8 mouse cellular contexts compared by ENCODE assay signal in the genomic region with DNA sequence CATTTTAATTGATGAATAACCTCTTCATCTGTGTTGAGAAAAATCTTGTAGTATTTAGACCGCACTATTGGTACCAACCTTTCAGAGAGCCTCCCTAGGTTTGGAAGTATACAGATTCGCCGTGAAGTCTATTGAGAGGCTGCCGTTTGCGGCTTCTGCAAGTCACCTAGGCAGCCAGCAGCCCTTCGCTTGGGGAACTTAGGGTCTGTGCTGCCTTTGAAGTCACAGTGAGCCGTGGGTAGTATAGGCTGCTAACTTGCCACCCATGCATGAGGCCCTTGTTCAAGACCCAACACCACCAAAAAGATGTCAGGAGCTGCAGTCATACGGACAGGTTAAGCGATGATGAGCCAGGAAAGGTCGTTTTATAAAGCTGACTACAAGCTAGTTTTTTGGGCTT. TPM values are rescaled to one million over a fixed set of nuclear protein-coding genes. Genes with fewer than 3 reads are reported as not detected.
A peak's percentile ranks its signal among the peaks of the same experiment; 100 is the strongest.
DNase-seq lines count a peak whose midpoint lies in the region; ATAC-seq and TF ChIP-seq lines count a peak whose summit lies in the region.

No protein-coding gene starts in this region.

- WGBS in kidney, adult 2 months = 81% methylated on average over 10 of the region's 10 CpGs
- WGBS in hindbrain, embryonic 15.5 days = 85% methylated on average over 10 of the region's 10 CpGs
- WGBS in midbrain, postnatal 0 days = 83% methylated on average over 10 of the region's 10 CpGs

- H3K27me3 ChIP-seq in kidney, adult 2 months (replicated peaks; ENCODE audit: control insufficient read depth, insufficient read depth, low read length) = no peaks in the 10 kb centered on the region
- no peaks in the 10 kb centered on the region for H3K27me3 ChIP-seq in hindbrain, embryonic 15.5 days
- no peaks in the 10 kb centered on the region for H3K27me3 ChIP-seq in midbrain, postnatal 0 days (ENCODE audit: insufficient read depth, low read length)

- H3K9ac ChIP-seq in hindbrain, embryonic 15.5 days = 0 out of 2 replicates have a peak overlapping the region, but pooled peaks have one; percentile 12
- no peak overlapping the region for H3K9ac ChIP-seq in midbrain, postnatal 0 days (replicated peaks; ENCODE audit: low read length, poor library complexity, severe bottlenecking)

- no peak for ATAC-seq in hindbrain, embryonic 15.5 days (ENCODE audit: low FRiP score, low read depth)
- ATAC-seq in midbrain, postnatal 0 days (ENCODE audit: low FRiP score) = no peak

- no peaks in the 10 kb centered on the region for H3K36me3 ChIP-seq in kidney, adult 2 months (ENCODE audit: control insufficient read depth, insufficient read depth, low read length)
- H3K36me3 ChIP-seq in hindbrain, embryonic 15.5 days = 0 out of 2 replicates have a peak, but pooled peaks cover 2% of the 10 kb centered on the region
- no peaks in the 10 kb centered on the region for H3K36me3 ChIP-seq in midbrain, postnatal 0 days (ENCODE audit: insufficient read depth, low read length)

- no peak for TF ChIP-seq POLR2A in kidney, adult 2 months (IDR thresholded peaks at IDR 0.05; ENCODE audit: low read depth, low read length)
- TF ChIP-seq POLR2A in cortical plate, adult 2 months (IDR thresholded peaks at IDR 0.05; ENCODE audit: extremely low read depth, insufficient read depth, low read length) = no peak

- no peaks in the 10 kb centered on the region for H3K9me3 ChIP-seq in hindbrain, embryonic 15.5 days
- H3K9me3 ChIP-seq in midbrain, postnatal 0 days (ENCODE audit: low read length) = no peaks in the 10 kb centered on the region

- no peak for DNase-seq in kidney, adult 2 months
- no peak for DNase-seq in kidney, postnatal 36 days
- DNase-seq in midbrain, postnatal 0 days (ENCODE audit: low spot score) = no peak
- DNase-seq in frontal cortex, postnatal 25 days (ENCODE audit: low spot score in 2 of 2) = no peak
- no peak for DNase-seq in embryo, embryonic 10.5 days (ENCODE audit: low spot score)
- DNase-seq in cerebellum, adult 11-12 months = no peak

- H3K4me1 ChIP-seq in kidney, adult 2 months (ENCODE audit: control insufficient read depth, insufficient read depth, low read length) = peaks cover 20% of the 10 kb centered on the region
- peaks cover 11% of the 10 kb centered on the region for H3K4me1 ChIP-seq in cortical plate, adult 2 months (ENCODE audit: control insufficient read depth, insufficient read depth, low read length)
- peaks cover 16% of the 10 kb centered on the region for H3K4me1 ChIP-seq in hindbrain, embryonic 15.5 days (replicated peaks)
- peaks cover 3% of the 10 kb centered on the region; the same call in 1 of the 2 replicates for H3K4me1 ChIP-seq in midbrain, postnatal 0 days (ENCODE audit: insufficient read depth, low read length)

- H3K4me3 ChIP-seq in kidney, adult 2 months (ENCODE audit: insufficient read depth, low read depth, low read length) = peak overlapping the region; percentile 23
- H3K4me3 ChIP-seq in cortical plate, adult 2 months (ENCODE audit: insufficient read depth, low read length) = peak overlapping the region; percentile 90; the same call in 1 of the 2 replicates
- 0 out of 2 replicates have a peak overlapping the region, but pooled peaks have one; percentile 8 for H3K4me3 ChIP-seq in hindbrain, embryonic 15.5 days
- no peak overlapping the region for H3K4me3 ChIP-seq in midbrain, postnatal 0 days (ENCODE audit: low read depth, low read length)

- no peak for TF ChIP-seq CTCF in kidney, adult 2 months (conservative IDR thresholded peaks at IDR 0.05; ENCODE audit: insufficient read depth, insufficient read length, low read depth, low read length)
- TF ChIP-seq CTCF in cortical plate, adult 2 months (IDR thresholded peaks at IDR 0.05; ENCODE audit: extremely low read depth, insufficient read depth, low read length) = no peak
- TF ChIP-seq CTCF in midbrain, postnatal 0 days (IDR thresholded peaks at IDR 0.05) = no peak

- peak overlapping the region; percentile 90 for H3K4me2 ChIP-seq in hindbrain, embryonic 15.5 days
- peak overlapping the region; percentile 93; the same call in 1 of the 2 replicates for H3K4me2 ChIP-seq in midbrain, postnatal 0 days (ENCODE audit: low read depth, low read length, poor library complexity, severe bottlenecking)

- peak overlapping the region; percentile 96; the same call in 1 of the 2 replicates for H3K27ac ChIP-seq in kidney, adult 2 months (ENCODE audit: insufficient read depth, low read depth, low read length)
- no peak overlapping the region for H3K27ac ChIP-seq in cortical plate, adult 2 months (ENCODE audit: insufficient read depth, low read length)
- H3K27ac ChIP-seq in hindbrain, embryonic 15.5 days (replicated peaks) = no peak overlapping the region
- no peak overlapping the region for H3K27ac ChIP-seq in midbrain, postnatal 0 days (ENCODE audit: low read depth, low read length)

RNA-seq across cellular contexts. Expression of a gene that starts 2.0 kb away (rescaled TPM):
- 28.8 and 31.7 TPM in 2 replicates for polyA plus RNA-seq in kidney, adult 2 months (2012; rRNA removed)
- polyA plus RNA-seq in cortical plate, adult 2 months (2012; rRNA removed) = 25.0 and 27.9 TPM in 2 replicates
- 8.1 and 8.2 TPM in 2 replicates for polyA plus RNA-seq in hindbrain, embryonic 15.5 days (2015; fragmentation: Nextera tagmentation; extraction: Ambion mirVana)
- 19.3 and 22.7 TPM in 2 replicates for total RNA-seq in midbrain, postnatal 0 days (2014; rRNA removed)
- polyA plus RNA-seq in midbrain, postnatal 0 days (2015; fragmentation: Nextera tagmentation; extraction: Ambion mirVana) = 5.6 and 6.7 TPM in 2 replicates

RNA-seq across cellular contexts. Expression of a gene that starts 21.9 kb away (rescaled TPM):
- 18.2 and 23.2 TPM in 2 replicates for polyA plus RNA-seq in kidney, adult 2 months (2012; rRNA removed)
- 28.0 and 29.4 TPM in 2 replicates for polyA plus RNA-seq in cortical plate, adult 2 months (2012; rRNA removed)
- polyA plus RNA-seq in hindbrain, embryonic 15.5 days (2015; fragmentation: Nextera tagmentation; extraction: Ambion mirVana) = 5.1 and 5.3 TPM in 2 replicates
- 30.0 and 37.5 TPM in 2 replicates for total RNA-seq in midbrain, postnatal 0 days (2014; rRNA removed)
- polyA plus RNA-seq in midbrain, postnatal 0 days (2015; fragmentation: Nextera tagmentation; extraction: Ambion mirVana) = 5.8 and 6.2 TPM in 2 replicates
